Mouse (Mus musculus) cortical plate, adult 2 months (tissue): ENCODE measurements at regions not wholly inside any gene's neighbourhood (a gene's known extent, or its start where the extent isn't known, plus 50 kb on each side); places are given as distances from the start of the nearest gene placed in this dataset.

Experiments used
- H3K27ac ChIP-seq: fragments of 200-500 bp; 2 replicates; pipeline ENCODE4 v1.5.1; 2012; ENCODE audit warnings: low read length, control low read depth, inconsistent platforms; ENCODE audit not compliant: insufficient read depth
- H3K4me1 ChIP-seq: fragments of 200-500 bp; 2 replicates; pipeline ENCODE4 v1.6.1; 2011; ENCODE audit warnings: low read length; ENCODE audit not compliant: control insufficient read depth, insufficient read depth
- H3K4me3 ChIP-seq: fragments of 200-500 bp; 2 replicates; pipeline ENCODE4 v1.5.1; 2011; ENCODE audit warnings: mild to moderate bottlenecking, low read length, control low read depth; ENCODE audit not compliant: insufficient read depth
- CTCF ChIP-seq: fragments of 200-500 bp; IDR thresholded peaks from 2 replicates; pipeline ENCODE4 v1.5.1; 2011; ENCODE audit warnings: mild to moderate bottlenecking, control low read depth, low read length; ENCODE audit not compliant: insufficient read depth; ENCODE audit errors: extremely low read depth
- POLR2A ChIP-seq: fragments of 200-500 bp; IDR thresholded peaks from 2 replicates; pipeline ENCODE4 v1.6.1; 2011; ENCODE audit warnings: mild to moderate bottlenecking, low read length, control low read depth; ENCODE audit not compliant: insufficient read depth; ENCODE audit errors: extremely low read depth

DNA sequence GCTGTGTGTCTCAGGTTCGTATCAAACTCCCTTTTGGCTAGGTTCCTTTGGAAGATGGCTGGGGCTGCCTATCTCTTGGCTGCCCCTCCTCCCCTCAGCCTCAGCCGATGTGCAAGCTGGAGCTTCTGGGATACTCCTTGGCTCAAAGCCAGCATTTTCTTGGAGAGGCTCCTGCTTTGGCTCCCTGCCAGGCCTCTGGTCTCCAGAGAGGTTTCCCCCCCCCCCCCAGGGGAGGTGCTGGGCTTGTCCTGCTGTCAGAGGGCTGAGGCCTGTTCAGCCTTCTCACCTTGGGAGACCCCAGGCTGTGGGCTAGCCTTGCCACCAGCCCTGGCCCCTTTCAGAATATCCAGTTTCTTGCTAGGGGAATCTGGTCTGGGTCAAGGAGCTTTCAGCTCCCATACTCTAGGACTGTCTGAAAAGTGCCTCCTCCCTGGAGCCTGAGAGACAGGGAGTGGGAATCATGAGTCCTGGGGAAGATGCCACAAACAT, 54.1 kb upstream of the Polg start:
- no peak overlapping the region for H3K4me3 ChIP-seq
- peaks cover 34% of the 10 kb centered on the region for H3K4me1 ChIP-seq
- peak overlapping the region; percentile 66 for H3K27ac ChIP-seq
- TF ChIP-seq POLR2A = no peak
- no peak for TF ChIP-seq CTCF

DNA sequence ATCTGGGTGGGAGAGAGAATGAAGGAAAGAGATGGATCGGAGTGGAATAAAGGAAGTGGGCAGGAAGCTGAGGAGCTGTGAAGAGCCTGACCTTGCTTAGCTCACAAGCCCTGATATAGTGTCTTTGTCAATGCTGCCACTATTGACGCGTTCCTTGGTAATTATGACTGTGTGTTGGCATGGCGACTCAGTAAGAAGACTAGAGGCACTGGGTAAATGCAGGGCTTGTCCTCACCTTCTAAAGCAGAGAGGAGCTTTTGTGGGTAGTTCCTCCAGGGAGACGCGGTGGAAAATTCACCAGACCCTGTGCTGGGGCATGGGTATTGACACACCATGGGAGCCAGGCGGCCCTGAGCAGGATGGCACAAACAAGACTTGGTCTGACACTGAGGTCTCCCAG, 52.8 kb upstream of the Polg start:
- H3K4me1 ChIP-seq = peaks cover 37% of the 10 kb centered on the region
- no peak overlapping the region for H3K4me3 ChIP-seq
- peak overlapping the region; percentile 82 for H3K27ac ChIP-seq
- TF ChIP-seq CTCF (no peak), POLR2A (no peak)

DNA sequence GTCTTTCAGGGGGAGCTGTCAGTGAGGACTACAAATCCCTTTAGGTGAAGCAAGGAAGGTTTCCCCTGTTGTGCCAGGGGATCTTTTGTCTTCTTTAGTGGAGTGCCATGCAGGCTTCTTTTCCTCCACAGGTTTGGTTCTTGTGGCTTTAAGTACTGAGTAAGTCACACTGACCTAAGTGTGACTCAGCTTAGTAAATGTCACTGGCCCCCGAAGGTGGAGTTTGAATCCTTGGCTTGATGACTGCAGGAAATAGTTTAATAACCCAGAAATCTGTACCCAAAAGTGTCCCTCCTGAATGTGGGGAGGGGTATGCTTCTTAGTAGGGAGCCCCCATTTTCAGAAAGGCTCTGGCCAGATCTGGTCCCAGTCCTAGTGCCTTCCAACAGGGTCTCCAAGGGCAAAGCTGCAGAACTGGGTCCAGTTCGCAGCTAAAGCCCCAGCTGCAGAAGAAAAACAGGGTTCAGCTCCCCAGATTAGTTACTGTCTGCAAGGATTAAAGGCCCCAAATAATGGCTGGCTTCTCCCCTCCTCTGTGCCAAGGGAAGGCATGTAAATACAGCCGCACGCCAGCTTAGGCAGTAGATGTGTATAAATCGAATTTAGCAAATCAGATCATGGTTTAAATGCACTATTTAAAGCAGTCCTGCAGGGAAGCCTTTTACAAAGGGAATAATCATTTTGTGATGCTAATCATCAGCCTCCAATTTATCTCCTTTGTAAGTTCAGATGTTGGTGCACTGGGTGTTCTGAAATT, 51.6 kb upstream of the Polg start:
- TF ChIP-seq POLR2A = no peak
- TF ChIP-seq CTCF = no peak
- H3K4me3 ChIP-seq = no peak overlapping the region
- peak overlapping the region; percentile 82 for H3K27ac ChIP-seq
- H3K4me1 ChIP-seq = peaks cover 32% of the 10 kb centered on the region

DNA sequence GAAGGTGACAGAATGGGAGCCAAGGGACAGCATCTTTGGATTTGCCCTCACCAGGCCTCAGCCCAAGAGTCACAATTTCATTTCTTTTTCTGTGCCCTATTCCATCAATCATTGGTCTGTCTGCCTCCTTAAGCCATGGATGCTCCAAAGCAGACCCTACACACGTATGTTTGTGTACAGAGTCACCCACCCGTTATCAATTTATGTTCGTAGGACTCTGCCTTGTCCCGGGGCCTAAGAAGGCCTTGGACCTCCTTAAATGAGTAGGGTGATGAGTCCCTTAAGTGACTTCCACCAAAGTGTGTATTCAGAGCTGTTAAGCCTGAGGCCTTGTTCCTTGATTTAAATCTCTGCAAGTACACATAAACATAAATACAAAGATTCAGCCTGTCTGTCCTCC, 50.1 kb upstream of the Polg start:
- peaks cover 28% of the 10 kb centered on the region for H3K4me1 ChIP-seq
- TF ChIP-seq CTCF = no peak
- no peak for TF ChIP-seq POLR2A
- H3K27ac ChIP-seq = peak overlapping the region; percentile 89
- no peak overlapping the region; the same call in 1 of the 2 replicates for H3K4me3 ChIP-seq
